Mouse (Mus musculus): ENCODE measurements around the gene Lrrc8a. TPM values are rescaled to one million over a fixed set of nuclear protein-coding genes. Genes with fewer than 3 reads are reported as not detected.

Gene Lrrc8a
- polyA plus RNA-seq, 1 experiment: 45.4 TPM

DNA sequence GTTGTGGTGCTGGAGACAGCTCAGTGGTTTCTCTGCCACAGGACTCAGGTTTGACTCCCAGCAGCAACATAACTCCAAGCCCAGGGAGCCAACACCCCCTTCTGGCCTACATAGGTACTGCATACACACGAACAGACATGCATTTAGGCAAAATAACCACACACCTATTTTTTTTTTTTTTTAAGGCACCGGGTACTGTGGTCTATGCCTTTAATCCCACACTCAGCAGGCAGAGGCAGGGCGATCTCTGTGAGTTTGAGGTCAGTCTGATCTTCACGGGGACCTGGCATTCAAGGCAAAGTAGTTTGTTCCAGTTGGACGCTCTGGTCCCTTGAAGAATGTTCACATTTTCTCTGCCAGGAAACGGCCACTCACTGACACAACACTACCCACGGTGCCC, 34.1 kb upstream of the Lrrc8a start:
- Histone ChIP-seq H3K27ac (ENCODE audit: insufficient read depth, low read depth, low read length) (no peak overlapping the region), H3K36me3 (ENCODE audit: control insufficient read depth, insufficient read depth, low read length) (no peaks in the 10 kb centered on the region), H3K4me1 (ENCODE audit: control insufficient read depth, insufficient read depth, low read length) (peaks cover 21% of the 10 kb centered on the region), H3K27me3 (replicated peaks; ENCODE audit: control insufficient read depth, insufficient read depth, low read length) (no peaks in the 10 kb centered on the region), H3K4me3 (ENCODE audit: insufficient read depth, low read depth, low read length) (no peak overlapping the region)
- peak; percentile 80 for DNase-seq
- TF ChIP-seq POLR2A (IDR thresholded peaks at IDR 0.05; ENCODE audit: low read depth, low read length): no peak
- TF ChIP-seq CTCF (conservative IDR thresholded peaks at IDR 0.05; ENCODE audit: insufficient read depth, insufficient read length, low read depth, low read length): peak; percentile 60
- WGBS: 47% methylated on average over 7 of the region's 7 CpGs

DNA sequence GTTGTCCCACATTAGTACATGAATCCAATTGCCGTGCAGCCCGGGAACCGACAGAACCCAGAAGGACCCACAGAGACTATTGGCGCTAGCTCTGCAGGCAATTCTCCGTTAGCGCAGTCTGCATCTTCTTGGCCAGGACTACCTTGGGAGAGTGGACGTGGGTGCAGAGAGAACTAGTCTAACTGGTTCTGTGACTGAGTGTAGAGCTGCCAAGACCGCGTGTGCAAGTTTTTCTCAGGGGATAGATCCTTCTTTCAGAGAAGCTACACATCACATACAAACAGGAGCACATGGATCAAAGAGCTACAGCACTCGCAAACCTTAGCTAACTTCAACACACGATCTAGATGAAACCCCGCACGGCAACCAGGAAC, 32.3 kb upstream of the Lrrc8a start:
- TF ChIP-seq CTCF (conservative IDR thresholded peaks at IDR 0.05; ENCODE audit: insufficient read depth, insufficient read length, low read depth, low read length) (no peak), POLR2A (IDR thresholded peaks at IDR 0.05; ENCODE audit: low read depth, low read length) (no peak)
- no peaks in the 10 kb centered on the region for H3K36me3 ChIP-seq (ENCODE audit: control insufficient read depth, insufficient read depth, low read length)
- peak overlapping the region; percentile 69 for H3K4me3 ChIP-seq (ENCODE audit: insufficient read depth, low read depth, low read length)
- H3K4me1 ChIP-seq (ENCODE audit: control insufficient read depth, insufficient read depth, low read length): peaks cover 16% of the 10 kb centered on the region
- no peaks in the 10 kb centered on the region for H3K27me3 ChIP-seq (replicated peaks; ENCODE audit: control insufficient read depth, insufficient read depth, low read length)
- peak overlapping the region; percentile 77 for H3K27ac ChIP-seq (ENCODE audit: insufficient read depth, low read depth, low read length)
- under 1% methylated on average over 13 of the region's 13 CpGs for WGBS
- DNase-seq: peak; percentile 73

DNA sequence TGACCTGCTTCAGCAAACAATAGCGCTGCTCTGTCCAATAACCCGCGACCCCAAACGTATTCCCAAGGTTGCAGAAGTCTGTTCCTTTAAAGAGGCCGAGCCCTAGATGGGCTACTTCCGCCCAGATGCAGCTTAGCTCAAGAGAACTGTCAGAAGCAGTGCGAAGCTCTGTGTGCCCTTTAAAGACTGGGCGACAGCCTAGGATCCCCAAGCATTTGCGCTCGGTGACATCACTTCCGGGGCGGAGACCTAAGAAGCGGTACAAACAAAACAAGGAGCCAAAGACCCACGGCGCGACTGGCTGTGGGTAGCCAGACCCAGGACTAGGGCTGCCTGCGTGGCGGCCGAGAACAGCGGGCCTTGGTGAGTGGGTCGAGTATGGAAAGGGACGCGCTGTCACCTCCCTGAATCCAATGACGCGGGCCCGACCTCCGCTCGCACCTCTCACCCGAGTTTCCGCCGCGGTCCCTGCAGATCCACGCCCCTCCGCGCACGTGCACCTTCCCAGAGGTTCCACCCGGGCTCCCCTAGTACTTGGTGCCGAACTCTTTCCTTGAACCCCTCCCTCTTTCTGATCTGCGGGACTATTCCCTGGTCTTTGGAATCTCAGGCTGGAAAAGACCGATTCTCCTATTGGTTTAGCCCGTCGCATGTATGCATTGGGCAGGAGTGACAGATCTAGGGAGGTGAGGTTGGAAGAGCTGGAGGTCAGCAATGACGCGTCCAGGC, 31.7 kb upstream of the Lrrc8a start, which contains the start of gene Kyat1:
Kyat1 (minus strand) TSS at position 219 of the 729 bp plus-strand sequence.
- H3K27me3 ChIP-seq (replicated peaks; ENCODE audit: control insufficient read depth, insufficient read depth, low read length): no peaks in the 10 kb centered on the region
- H3K4me3 ChIP-seq (ENCODE audit: insufficient read depth, low read depth, low read length): peak within 1 kb of the TSS; percentile 69
- under 1% methylated on average over 44 of the region's 44 CpGs for WGBS
- DNase-seq: peak; percentile 97
- peak within 1 kb of the TSS; percentile 77 for H3K27ac ChIP-seq (ENCODE audit: insufficient read depth, low read depth, low read length)
- no peaks in the 10 kb centered on the region for H3K36me3 ChIP-seq (ENCODE audit: control insufficient read depth, insufficient read depth, low read length)
- TF ChIP-seq POLR2A (IDR thresholded peaks at IDR 0.05; ENCODE audit: low read depth, low read length): peak; percentile 33
- no peak for TF ChIP-seq CTCF (conservative IDR thresholded peaks at IDR 0.05; ENCODE audit: insufficient read depth, insufficient read length, low read depth, low read length)
- H3K4me1 ChIP-seq (ENCODE audit: control insufficient read depth, insufficient read depth, low read length): peaks cover 11% of the 10 kb centered on the region

DNA sequence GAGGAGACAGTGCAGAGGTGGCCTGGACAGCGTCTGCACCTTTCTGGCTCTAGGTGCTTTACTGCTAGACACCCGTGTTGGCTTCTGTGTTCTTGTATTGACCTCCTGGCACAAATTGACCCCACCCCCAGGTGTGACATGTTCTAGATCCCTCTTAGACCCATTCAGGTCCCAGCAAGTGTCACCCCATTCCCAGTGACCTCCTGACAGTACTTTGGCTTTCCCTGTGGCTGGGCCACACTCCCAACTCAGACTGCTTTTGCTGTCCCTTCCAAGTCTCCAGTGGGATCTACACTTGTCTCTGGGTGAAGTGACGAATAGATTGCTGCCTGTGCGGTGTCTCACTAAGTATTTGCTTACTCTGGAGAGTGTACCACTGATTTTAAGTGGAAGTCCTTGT, 30.1 kb upstream of the Lrrc8a start:
- no peaks in the 10 kb centered on the region for H3K27me3 ChIP-seq (replicated peaks; ENCODE audit: control insufficient read depth, insufficient read depth, low read length)
- H3K36me3 ChIP-seq (ENCODE audit: control insufficient read depth, insufficient read depth, low read length): no peaks in the 10 kb centered on the region
- WGBS: 80% methylated on average over 4 of the region's 4 CpGs
- H3K27ac ChIP-seq (ENCODE audit: insufficient read depth, low read depth, low read length): no peak overlapping the region
- no peak overlapping the region for H3K4me3 ChIP-seq (ENCODE audit: insufficient read depth, low read depth, low read length)
- no peak for DNase-seq
- H3K4me1 ChIP-seq (ENCODE audit: control insufficient read depth, insufficient read depth, low read length): peaks cover 11% of the 10 kb centered on the region
- TF ChIP-seq CTCF (conservative IDR thresholded peaks at IDR 0.05; ENCODE audit: insufficient read depth, insufficient read length, low read depth, low read length) (no peak), POLR2A (IDR thresholded peaks at IDR 0.05; ENCODE audit: low read depth, low read length) (no peak)

DNA sequence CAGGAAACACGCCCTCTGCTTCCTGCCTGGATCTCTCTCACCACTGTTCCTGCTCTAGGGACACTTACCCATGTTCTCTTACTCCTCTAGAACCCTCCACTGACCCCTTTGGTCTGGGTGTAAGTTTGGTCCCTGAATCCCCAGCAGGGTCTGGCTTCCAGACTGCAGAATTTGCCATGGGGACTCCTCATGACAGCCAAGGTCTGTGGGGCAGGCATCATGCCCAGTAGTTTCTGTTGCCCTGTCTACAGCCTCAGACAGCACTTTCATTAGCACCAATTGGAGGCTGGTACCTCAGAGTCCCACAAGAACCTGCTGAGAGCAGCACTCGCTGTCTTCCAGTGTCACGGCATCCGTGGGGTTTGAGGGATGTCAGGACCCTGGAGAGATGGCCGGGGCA, 29.6 kb upstream of the Lrrc8a start:
- TF ChIP-seq CTCF (conservative IDR thresholded peaks at IDR 0.05; ENCODE audit: insufficient read depth, insufficient read length, low read depth, low read length) (no peak), POLR2A (IDR thresholded peaks at IDR 0.05; ENCODE audit: low read depth, low read length) (no peak)
- peaks cover 11% of the 10 kb centered on the region for H3K4me1 ChIP-seq (ENCODE audit: control insufficient read depth, insufficient read depth, low read length)
- no peak for DNase-seq
- H3K27ac ChIP-seq (ENCODE audit: insufficient read depth, low read depth, low read length): no peak overlapping the region
- 83% methylated on average over 5 of the region's 5 CpGs for WGBS
- H3K4me3 ChIP-seq (ENCODE audit: insufficient read depth, low read depth, low read length): no peak overlapping the region
- H3K27me3 ChIP-seq (replicated peaks; ENCODE audit: control insufficient read depth, insufficient read depth, low read length): no peaks in the 10 kb centered on the region
- no peaks in the 10 kb centered on the region for H3K36me3 ChIP-seq (ENCODE audit: control insufficient read depth, insufficient read depth, low read length)

DNA sequence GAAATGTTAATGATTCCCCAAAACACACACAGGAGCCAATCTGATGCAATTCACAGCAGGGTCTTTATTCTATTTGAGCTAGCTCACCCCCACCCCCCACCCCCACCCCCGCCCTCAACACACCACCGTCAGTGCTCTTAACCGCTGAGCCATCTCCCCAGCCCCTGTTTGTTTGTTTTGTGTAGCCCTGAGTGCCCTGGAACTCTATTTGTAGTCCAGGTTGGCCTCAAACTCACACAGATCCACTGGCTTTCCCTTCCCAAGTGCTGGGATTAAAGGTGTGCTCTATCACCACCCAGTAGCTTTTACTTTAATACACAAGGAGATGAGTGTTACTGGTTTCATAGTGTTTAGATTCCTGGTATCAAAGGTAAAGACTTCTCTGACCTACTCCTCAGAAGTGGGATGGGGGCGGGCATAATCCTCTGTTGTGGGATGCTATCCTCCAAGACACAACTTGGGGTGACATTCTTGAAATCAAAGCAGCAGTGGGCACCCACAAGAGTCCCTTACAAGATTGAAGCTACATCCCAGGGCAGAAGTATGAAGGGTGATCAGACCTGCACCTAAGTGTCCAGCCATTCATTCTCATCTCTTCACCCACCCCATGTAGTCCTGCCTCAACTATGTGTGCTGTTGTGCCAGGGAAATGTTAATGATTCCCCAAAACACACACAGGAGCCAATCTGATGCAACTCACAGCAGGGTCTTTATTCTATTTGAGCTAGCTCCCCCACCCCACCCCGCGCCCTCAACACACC, 25.9 kb upstream of the Lrrc8a start:
- H3K4me3 ChIP-seq (ENCODE audit: insufficient read depth, low read depth, low read length): no peak overlapping the region
- TF ChIP-seq POLR2A (IDR thresholded peaks at IDR 0.05; ENCODE audit: low read depth, low read length) (no peak), CTCF (conservative IDR thresholded peaks at IDR 0.05; ENCODE audit: insufficient read depth, insufficient read length, low read depth, low read length) (no peak)
- no peak for DNase-seq
- peaks cover 4% of the 10 kb centered on the region for H3K4me1 ChIP-seq (ENCODE audit: control insufficient read depth, insufficient read depth, low read length)
- no peaks in the 10 kb centered on the region for H3K27me3 ChIP-seq (replicated peaks; ENCODE audit: control insufficient read depth, insufficient read depth, low read length)
- H3K27ac ChIP-seq (ENCODE audit: insufficient read depth, low read depth, low read length): no peak overlapping the region
- H3K36me3 ChIP-seq (ENCODE audit: control insufficient read depth, insufficient read depth, low read length): no peaks in the 10 kb centered on the region
- WGBS: 85% methylated on average over 6 of the region's 6 CpGs

DNA sequence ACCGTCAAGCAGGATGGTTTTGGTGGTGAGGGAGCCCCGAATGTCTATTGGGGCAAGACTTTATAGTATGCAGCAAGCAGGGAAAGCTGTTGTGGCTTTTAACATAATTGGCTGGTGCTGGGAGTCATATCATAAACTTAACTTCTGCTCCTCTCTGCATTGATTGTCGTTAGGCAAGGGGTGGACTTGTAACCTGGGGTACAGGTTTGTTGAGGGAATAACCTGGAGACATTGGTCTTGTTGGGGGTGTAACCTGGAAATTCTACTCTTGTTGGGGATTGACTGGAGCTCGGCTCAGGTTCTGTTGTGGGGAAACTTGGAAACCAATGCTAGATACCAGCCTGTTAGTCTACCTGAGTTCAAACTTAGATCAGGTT, 25.4 kb upstream of the Lrrc8a start:
- TF ChIP-seq POLR2A (IDR thresholded peaks at IDR 0.05; ENCODE audit: low read depth, low read length) (no peak), CTCF (conservative IDR thresholded peaks at IDR 0.05; ENCODE audit: insufficient read depth, insufficient read length, low read depth, low read length) (no peak)
- no peak overlapping the region for H3K27ac ChIP-seq (ENCODE audit: insufficient read depth, low read depth, low read length)

More for the DNA sequence above, 25.4 kb upstream of the Lrrc8a start:
- H3K4me3 ChIP-seq (ENCODE audit: insufficient read depth, low read depth, low read length): no peak overlapping the region
- H3K27me3 ChIP-seq (replicated peaks; ENCODE audit: control insufficient read depth, insufficient read depth, low read length): no peaks in the 10 kb centered on the region
- DNase-seq: no peak
- peaks cover 3% of the 10 kb centered on the region; the same call in 1 of the 2 replicates for H3K4me1 ChIP-seq (ENCODE audit: control insufficient read depth, insufficient read depth, low read length)
- H3K36me3 ChIP-seq (ENCODE audit: control insufficient read depth, insufficient read depth, low read length): no peaks in the 10 kb centered on the region
- 80% methylated on average over 4 of the region's 4 CpGs for WGBS

All from kidney, adult 2 months (tissue).